Mouse (Mus musculus) cerebellum, postnatal 4 days (tissue): Measurements from ENCODE around the gene Vmn1r83.

Experiments
- DNase-seq, 2 experiments: peaks; one replicate each; pipeline ENCODE4 v3.0.0; 2022; ENCODE audit warnings: low spot score in 2 of 2, mixed read lengths in 1 of 2

Gene Vmn1r83

GRCm38 (mm10) chr7:12329381-12329780 lies at the start of gene Vmn1r83:
Gene Vmn1r83 (minus strand): TSS chr7:12329481.
- DNase-seq, result no peak

- DNase-seq, result no peak
Measured at GRCm38 (mm10) chr7:12369173-12369572, 39.9 kb upstream of the Vmn1r83 start, which contains the start of gene Vmn1r84. Gene Vmn1r84 (minus strand): TSS chr7:12369273.

GRCm38 (mm10) chr7:12300130-12300529 lies 29.2 kb downstream of the Vmn1r83 start, which contains the start of gene Vmn1r82:
Gene Vmn1r82 (plus strand): TSS chr7:12300430.
- DNase-seq, result no peak
